Mouse (Mus musculus) neural tube, embryonic 11.5 days (tissue): Measurements from ENCODE around the gene Edem3. TPM values are rescaled to one million over a fixed set of nuclear protein-coding genes. Genes with fewer than 3 reads are reported as not detected.
A peak's percentile ranks its signal among the peaks of the same experiment; 100 is the strongest.

Source experiments
- ATAC-seq: fragments of 200-750 bp; cut with Nextera tagmentation; 2 replicates; pipeline ENCODE4 v1.8.0; 2017; ENCODE audit warnings: moderate number of reproducible peaks, mild to moderate bottlenecking, moderate TSS enrichment, moderate library complexity; ENCODE audit not compliant: insufficient read depth, low FRiP score, low TSS enrichment
- DNase-seq: peaks from one replicate; pipeline ENCODE4 v3.0.0-alpha.2; 2015; ENCODE audit warnings: low spot score
- H3K27ac ChIP-seq: fragments of 300-500 bp; sonication (generic); 2 replicates; pipeline ENCODE4 v1.5.1; 2014; ENCODE audit warnings: low read depth, mild to moderate bottlenecking, low read length
- H3K27me3 ChIP-seq: fragments of 300-500 bp; sonication (generic); 2 replicates; pipeline ENCODE4 v1.6.1; 2014; ENCODE audit warnings: mild to moderate bottlenecking, low read length, mixed read lengths; ENCODE audit not compliant: control insufficient read depth, insufficient read depth
- H3K36me3 ChIP-seq: fragments of 300-500 bp; sonication (generic); 2 replicates; pipeline ENCODE4 v1.6.1; 2014; ENCODE audit warnings: mild to moderate bottlenecking, low read length, moderate library complexity, mixed read lengths; ENCODE audit not compliant: control insufficient read depth, insufficient read depth
- H3K4me1 ChIP-seq: fragments of 300-500 bp; sonication (generic); 2 replicates; pipeline ENCODE4 v1.6.1; 2014; ENCODE audit warnings: low read length, mixed read lengths; ENCODE audit not compliant: control insufficient read depth, insufficient read depth
- H3K4me2 ChIP-seq: fragments of 300-500 bp; sonication (generic); 2 replicates; pipeline ENCODE4 v1.6.1; 2014; ENCODE audit warnings: low read depth, mild to moderate bottlenecking, moderate library complexity
- H3K4me3 ChIP-seq: fragments of 300-500 bp; sonication (generic); 2 replicates; pipeline ENCODE4 v1.5.1; 2014; ENCODE audit warnings: low read depth, low read length
- H3K9ac ChIP-seq: fragments of 300-500 bp; sonication (generic); 2 replicates; pipeline ENCODE4 v1.6.1; 2014; ENCODE audit warnings: mild to moderate bottlenecking, low read length
- H3K9me3 ChIP-seq: fragments of 300-500 bp; sonication (generic); 2 replicates; pipeline ENCODE4 v1.6.1; 2016; ENCODE audit warnings: low read length; ENCODE audit not compliant: control insufficient read depth
- WGBS: fragments of 180-500 bp; shearing (Covaris S2); extraction: QIAGEN DNeasy Blood & Tissue Kit; methylation state at CpG from one replicate; pipeline ENCODE4 v1.1.7; 2014; 5-methylcytosine and 5-hydroxymethylcytosine counted together
- polyA plus RNA-seq: library from polyadenylated mRNA; unstranded; fragments of >200 nt; fragmentation: Nextera tagmentation; extraction: Ambion mirVana; gene quantifications from 2 replicates; pipeline ENCODE4 v1.2.1, GENCODE M21; 2014

Gene Edem3
- 27.8 and 27.9 TPM in 2 replicates for polyA plus RNA-seq

DNA sequence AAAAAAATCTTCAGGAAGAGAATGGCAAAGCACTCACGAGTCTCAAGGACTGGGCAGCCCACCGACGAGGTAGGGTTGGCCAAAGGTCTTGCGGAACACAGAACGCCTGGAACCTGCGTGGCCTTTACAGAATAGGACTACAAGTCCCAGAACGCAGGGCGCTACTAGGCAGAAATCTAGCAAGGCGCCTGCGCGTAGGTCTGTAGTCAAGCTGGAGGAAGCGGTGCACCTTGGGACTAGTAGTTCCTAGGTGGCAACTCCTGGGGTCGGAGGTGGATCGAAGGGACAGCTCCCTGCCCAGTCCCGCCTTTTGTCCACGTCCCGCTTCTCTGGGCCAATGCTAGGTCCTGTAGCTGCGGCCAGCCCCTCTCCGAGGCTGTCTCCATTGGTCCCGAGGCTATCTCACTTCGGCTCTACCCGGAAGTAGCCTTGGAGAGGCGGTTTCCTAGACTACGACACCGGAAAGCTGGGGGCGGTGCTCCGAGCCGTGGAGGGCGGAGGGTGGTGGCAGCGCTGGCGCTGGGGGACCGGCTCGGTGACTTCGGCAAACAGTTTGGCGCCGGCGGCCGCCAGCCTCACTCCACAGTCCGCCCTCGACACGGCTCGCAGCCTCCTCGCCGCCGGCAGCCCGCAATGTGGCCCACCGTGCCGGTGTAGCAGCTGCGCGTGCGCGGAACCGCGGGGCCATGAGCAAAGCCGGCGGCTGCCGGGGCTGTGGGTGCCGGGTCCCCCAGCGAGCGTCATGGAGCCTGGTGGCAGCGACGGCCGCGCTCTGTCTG is at the start of gene Edem3:
Gene Edem3, plus strand, starts transcription at position 491 of the 779 bp plus-strand sequence.
- Histone ChIP-seq H3K4me1 (0 out of 2 replicates have a peak, but pooled peaks cover 6% of the 10 kb centered on the region), H3K27ac (peak within 1 kb of the TSS; percentile 56), H3K4me3 (peak within 1 kb of the TSS; percentile 81), H3K9ac (peak within 1 kb of the TSS; percentile 54), H3K9me3 (no peaks in the 10 kb centered on the region), H3K36me3 (no peaks in the 10 kb centered on the region), H3K4me2 (peak within 1 kb of the TSS; percentile 82), H3K27me3 (no peaks in the 10 kb centered on the region)
- ATAC-seq (peak; percentile 99), DNase-seq (peak; percentile 93)
- under 1% methylated on average over 63 of the region's 64 CpGs for WGBS

DNA sequence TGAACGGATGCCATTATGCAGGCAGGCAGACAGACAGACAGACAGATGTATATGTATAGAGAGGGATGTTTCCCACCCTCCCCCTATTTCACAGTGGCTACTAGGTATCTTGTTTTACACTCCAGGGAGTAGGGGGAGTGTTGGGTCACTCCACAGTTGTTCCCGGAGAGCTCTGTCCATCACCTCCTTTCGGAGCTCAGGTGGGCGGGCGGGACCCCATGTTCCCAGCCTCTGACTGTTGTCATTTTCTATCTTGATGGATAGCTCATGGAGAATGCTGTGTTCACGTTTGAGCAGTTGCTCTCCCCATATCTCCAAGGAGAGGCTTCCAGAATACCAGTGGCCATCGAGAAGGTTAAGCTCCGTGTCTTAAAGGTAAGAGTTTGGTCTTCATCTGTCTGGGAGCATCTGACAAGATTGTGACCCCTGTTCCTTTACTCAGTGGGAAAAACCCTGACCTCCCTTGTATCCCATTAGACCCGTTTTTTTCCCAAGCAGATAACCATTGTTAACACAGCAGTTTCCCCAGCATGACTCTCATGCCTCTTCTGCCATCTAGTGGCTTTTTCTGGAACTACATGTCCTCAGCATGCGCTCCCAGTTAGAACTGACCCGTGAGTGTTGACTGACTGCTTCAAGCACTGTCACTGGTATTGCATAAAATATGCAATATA is 49.3 kb upstream of the Edem3 start:
- H3K4me1 ChIP-seq, result no peaks in the 10 kb centered on the region
- DNase-seq (peak; percentile 76), ATAC-seq (peak; percentile 69)
- H3K4me2 ChIP-seq, result no peak overlapping the region
- H3K9me3 ChIP-seq, result no peaks in the 10 kb centered on the region
- H3K4me3 ChIP-seq, result no peak overlapping the region
- H3K9ac ChIP-seq, result no peak overlapping the region
- H3K27me3 ChIP-seq, result no peaks in the 10 kb centered on the region
- H3K27ac ChIP-seq, result no peak overlapping the region
- no peaks in the 10 kb centered on the region for H3K36me3 ChIP-seq
- WGBS, result 43% methylated on average over 11 of the region's 11 CpGs

DNA sequence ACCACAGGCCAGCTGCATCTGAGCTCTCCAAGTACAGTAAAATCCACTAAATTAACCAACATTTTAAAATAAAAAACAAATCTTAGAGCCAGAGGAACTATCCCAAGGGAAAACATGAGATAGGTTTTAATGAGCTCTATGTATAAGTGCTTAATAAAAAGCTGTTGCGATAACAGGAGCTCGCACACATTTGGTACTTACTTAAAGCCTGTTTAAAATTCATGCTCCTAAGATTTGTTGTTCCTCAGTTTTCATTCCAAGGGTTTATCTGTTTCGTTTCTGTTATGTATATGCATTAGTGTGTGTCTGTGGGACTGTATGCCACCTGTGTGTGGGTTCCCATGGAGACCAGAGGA is 48.8 kb upstream of the Edem3 start:
- no peak for ATAC-seq
- H3K4me3 ChIP-seq, result no peak overlapping the region
- no peak overlapping the region for H3K4me2 ChIP-seq
- no peaks in the 10 kb centered on the region for H3K36me3 ChIP-seq
- no peak for DNase-seq
- no peaks in the 10 kb centered on the region for H3K4me1 ChIP-seq
- no peak overlapping the region for H3K9ac ChIP-seq
- no peaks in the 10 kb centered on the region for H3K9me3 ChIP-seq
- no peak overlapping the region for H3K27ac ChIP-seq
- WGBS, result 83% methylated on average over 3 of the region's 3 CpGs
- H3K27me3 ChIP-seq, result no peaks in the 10 kb centered on the region

DNA sequence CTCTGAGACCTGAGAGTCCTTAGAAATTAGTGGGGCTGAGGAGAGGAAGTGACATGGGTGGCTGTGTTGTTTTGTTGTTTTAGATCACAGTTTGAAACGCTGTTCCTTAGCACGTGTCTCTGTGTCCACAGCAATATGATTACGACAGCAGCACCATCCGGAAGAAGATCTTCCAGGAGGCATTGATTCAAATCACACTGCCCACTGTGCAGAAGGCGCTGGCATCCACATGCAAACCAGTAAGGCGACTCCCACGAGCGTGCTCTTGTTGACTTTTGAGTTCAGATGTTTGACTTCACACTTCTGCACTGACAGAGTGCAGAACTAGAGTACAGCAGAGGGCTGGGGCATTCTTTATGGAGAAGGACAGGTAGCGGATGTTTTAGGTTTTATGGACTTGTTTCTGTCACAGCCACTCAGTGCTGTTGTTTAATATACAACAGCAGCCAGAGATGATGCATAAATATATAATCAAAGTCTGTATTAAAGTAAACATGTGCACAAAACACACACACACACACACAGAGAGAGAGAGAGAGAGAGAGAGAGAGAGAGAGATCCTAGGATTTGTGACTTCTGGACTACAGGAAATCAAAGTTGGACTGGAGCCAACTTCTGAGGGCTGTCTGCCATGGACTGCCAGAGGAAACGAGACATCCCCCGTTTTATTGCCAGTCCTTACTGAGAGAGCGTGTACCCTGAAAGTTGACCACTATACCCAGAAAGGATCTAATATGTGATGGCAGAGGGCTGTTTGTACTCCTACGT is 46.0 kb upstream of the Edem3 start:
- no peak for DNase-seq
- Histone ChIP-seq H3K4me3 (no peak overlapping the region), H3K9ac (no peak overlapping the region), H3K36me3 (no peaks in the 10 kb centered on the region), H3K27ac (no peak overlapping the region), H3K27me3 (no peaks in the 10 kb centered on the region), H3K4me1 (no peaks in the 10 kb centered on the region), H3K9me3 (no peaks in the 10 kb centered on the region), H3K4me2 (no peak overlapping the region)
- no peak for ATAC-seq
- WGBS, result 64% methylated on average over 13 of the region's 13 CpGs

DNA sequence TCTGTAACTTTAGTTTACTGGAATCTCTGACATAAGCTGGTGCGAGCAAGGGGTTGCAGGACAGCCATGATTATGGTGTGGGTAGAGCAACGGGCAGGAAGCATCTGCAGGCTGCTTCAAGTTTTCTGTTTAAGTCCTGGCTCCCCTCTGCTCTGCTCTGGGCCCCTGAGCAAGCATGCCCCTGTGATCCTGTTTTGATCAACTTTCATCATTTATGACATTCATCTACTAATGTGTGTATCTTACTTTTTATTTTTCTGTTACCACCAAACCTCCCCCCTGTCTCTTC is 45.5 kb upstream of the Edem3 start:
- Histone ChIP-seq H3K36me3 (no peaks in the 10 kb centered on the region), H3K27me3 (no peaks in the 10 kb centered on the region), H3K4me1 (no peaks in the 10 kb centered on the region), H3K4me3 (no peak overlapping the region), H3K27ac (no peak overlapping the region), H3K9ac (no peak overlapping the region), H3K9me3 (no peaks in the 10 kb centered on the region), H3K4me2 (no peak overlapping the region)
- DNase-seq (no peak), ATAC-seq (no peak)
- WGBS, result 76% methylated on average over 2 of the region's 2 CpGs

DNA sequence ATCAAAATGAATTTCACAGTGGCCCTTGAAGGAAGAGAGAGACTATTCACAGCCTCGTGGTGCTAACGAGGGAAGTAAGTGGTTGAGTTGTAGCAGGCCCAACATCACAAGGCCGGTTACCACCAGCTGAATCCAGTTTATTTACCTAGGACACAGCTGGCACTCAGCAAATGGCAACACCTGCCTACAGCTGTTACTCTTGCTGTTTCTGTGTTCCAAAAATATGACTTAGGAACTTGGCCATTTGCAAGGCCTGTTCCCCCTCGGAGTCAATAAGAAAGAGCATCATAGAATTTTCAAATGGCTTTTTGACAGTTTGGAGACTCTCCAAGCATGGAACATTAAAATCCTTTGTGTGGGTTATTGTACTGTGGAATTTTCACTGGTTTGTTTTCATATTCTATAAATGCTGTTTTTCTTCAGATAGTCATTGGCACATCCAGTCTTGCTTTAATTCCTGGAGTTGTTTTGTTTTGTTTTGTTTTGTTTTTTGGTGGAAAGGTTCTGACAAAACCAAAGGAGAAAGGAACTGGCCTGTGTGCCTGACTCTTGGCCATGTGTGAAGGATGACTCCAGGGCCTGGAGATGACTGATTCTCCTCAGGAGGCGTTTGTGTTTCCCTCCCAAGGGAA is 44.6 kb upstream of the Edem3 start:
- no peaks in the 10 kb centered on the region for H3K36me3 ChIP-seq
- no peak overlapping the region for H3K4me3 ChIP-seq
- no peak for ATAC-seq

DNA sequence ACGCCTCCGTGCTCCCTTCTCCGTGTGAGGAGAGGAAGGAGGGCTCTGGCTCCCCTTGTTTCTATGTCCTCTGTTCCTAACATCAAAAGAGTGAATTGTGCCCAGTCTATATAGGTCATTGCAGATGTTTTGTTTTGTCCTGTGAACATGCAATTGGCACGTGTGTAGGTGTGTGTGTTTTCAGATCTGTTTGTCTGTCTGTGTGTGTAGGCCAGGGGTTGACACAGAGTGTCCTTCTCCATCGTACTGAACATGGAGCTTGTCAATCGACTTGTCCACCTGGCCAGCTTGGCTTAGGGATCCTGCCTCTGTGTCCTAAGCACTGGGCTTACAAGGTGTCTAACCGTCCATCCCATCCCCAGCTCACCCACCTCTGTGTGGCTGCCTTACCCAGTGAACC is 44.1 kb upstream of the Edem3 start:
- ATAC-seq (no peak), DNase-seq (no peak)
- Histone ChIP-seq H3K27ac (no peak overlapping the region), H3K4me3 (no peak overlapping the region), H3K27me3 (no peaks in the 10 kb centered on the region), H3K4me1 (no peaks in the 10 kb centered on the region; the same call in 1 of the 2 replicates), H3K36me3 (no peaks in the 10 kb centered on the region), H3K9me3 (no peaks in the 10 kb centered on the region), H3K4me2 (no peak overlapping the region), H3K9ac (no peak overlapping the region)
- WGBS, result 78% methylated on average over 7 of the region's 7 CpGs

More for the DNA sequence above, 44.6 kb upstream of the Edem3 start:
- 69% methylated on average over 5 of the region's 5 CpGs for WGBS
- H3K4me2 ChIP-seq, result no peak overlapping the region
- no peak overlapping the region for H3K9ac ChIP-seq
- H3K4me1 ChIP-seq, result no peaks in the 10 kb centered on the region
- no peak overlapping the region for H3K27ac ChIP-seq
- H3K9me3 ChIP-seq, result no peaks in the 10 kb centered on the region
- no peak for DNase-seq
- no peaks in the 10 kb centered on the region for H3K27me3 ChIP-seq

DNA sequence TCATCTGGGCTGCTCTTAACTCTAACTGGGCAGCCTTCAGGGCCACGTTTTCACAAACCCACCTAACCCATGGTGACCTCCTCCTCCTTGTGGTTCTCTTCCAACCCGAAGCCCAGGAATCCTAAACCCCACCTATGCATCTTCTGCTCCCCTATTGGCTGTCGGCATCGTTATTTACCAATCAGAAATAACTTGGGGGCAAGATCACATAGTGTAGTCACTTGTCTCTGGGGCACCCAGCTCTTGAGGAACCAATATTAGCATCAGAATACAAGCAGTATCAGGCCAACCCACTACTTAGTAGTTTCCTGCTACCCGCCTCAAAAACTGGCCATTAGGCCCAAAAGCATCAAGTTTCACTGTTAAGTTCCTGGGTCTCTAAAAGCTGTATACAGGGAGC is 42.5 kb upstream of the Edem3 start:
- no peak overlapping the region for H3K27ac ChIP-seq
- H3K4me1 ChIP-seq, result no peaks in the 10 kb centered on the region; the same call in 1 of the 2 replicates
- DNase-seq (no peak), ATAC-seq (no peak)
- no peaks in the 10 kb centered on the region for H3K9me3 ChIP-seq
- no peak overlapping the region for H3K4me3 ChIP-seq
- WGBS, result 41% methylated on average over 5 of the region's 5 CpGs
- no peaks in the 10 kb centered on the region for H3K27me3 ChIP-seq
- H3K9ac ChIP-seq, result no peak overlapping the region
- H3K4me2 ChIP-seq, result no peak overlapping the region
- H3K36me3 ChIP-seq, result no peaks in the 10 kb centered on the region
